25 mouse cellular contexts compared by ENCODE assay signal in genomic region chr12:73836132-73836531, GRCm38 (mm10).
DNase-seq lines count a peak whose midpoint lies in the region; ATAC-seq and TF ChIP-seq lines count a peak whose summit lies in the region.
"Had no signal": no experiment of that assay in that cellular context is flagged by ENCODE, and none has a peak within 500 bp of the region (broad histone marks: within the 10 kb centered on the region; RNA-seq: fewer than 3 reads in every experiment).

No protein-coding gene starts in this region.

- H3K4me2 ChIP-seq in heart, embryonic 12.5 days, result no peak overlapping the region
- H3K4me2 ChIP-seq in intestine, postnatal 0 days (replicated peaks; ENCODE audit: low read depth), result no peak overlapping the region
- H3K4me2 ChIP-seq: embryonic facial prominence, embryonic 12.5 days; forebrain, embryonic 13.5 days; forebrain, embryonic 15.5 days had no signal

- H3K27ac ChIP-seq in heart, embryonic 12.5 days (ENCODE audit: poor library complexity, severe bottlenecking), result no peak overlapping the region
- no peak overlapping the region for H3K27ac ChIP-seq in intestine, postnatal 0 days (ENCODE audit: low read depth, low read length)
- H3K27ac ChIP-seq in small intestine, adult 2 months (ENCODE audit: insufficient read depth, low read depth, low read length), result peak overlapping the region; percentile 66; the same call in 1 of the 2 replicates
- no peak overlapping the region for H3K27ac ChIP-seq in embryonic facial prominence, embryonic 10.5 days (replicated peaks)
- H3K27ac ChIP-seq: embryonic facial prominence, embryonic 12.5 days; forebrain, embryonic 13.5 days; forebrain, embryonic 15.5 days had no signal

- peak; percentile 25 for DNase-seq in heart, adult 11 months
- DNase-seq in kidney, postnatal 10 days, result no peak
- no peak for DNase-seq in embryonic facial prominence, embryonic 10.5 days (ENCODE audit: low spot score)
- DNase-seq: adrenal gland, adult 8-10 months; adrenal gland, postnatal 14 days; adrenal gland, postnatal 36 days; B cell, adult 2 months; cerebellum, adult 11-12 months; cerebellum, adult 8-10 months; cerebellum, adult 9-11 months; cerebellum, postnatal 14 days; cerebellum, postnatal 36 days; embryo, embryonic 11 days; forebrain, postnatal 0 days had no signal

- H3K9ac ChIP-seq in heart, embryonic 12.5 days, result no peak overlapping the region
- no peak overlapping the region for H3K9ac ChIP-seq in intestine, postnatal 0 days (ENCODE audit: low read depth, low read length)
- H3K9ac ChIP-seq: embryonic facial prominence, embryonic 12.5 days; forebrain, embryonic 13.5 days; forebrain, embryonic 15.5 days; forebrain, postnatal 0 days had no signal

- no peak overlapping the region for H3K4me3 ChIP-seq in heart, embryonic 12.5 days
- H3K4me3 ChIP-seq in intestine, postnatal 0 days (ENCODE audit: low read depth, low read length), result no peak overlapping the region
- no peak overlapping the region for H3K4me3 ChIP-seq in small intestine, adult 2 months (ENCODE audit: low read depth, low read length)
- H3K4me3 ChIP-seq in embryonic facial prominence, embryonic 10.5 days, result no peak overlapping the region
- H3K4me3 ChIP-seq: embryonic facial prominence, embryonic 12.5 days; forebrain, embryonic 13.5 days; forebrain, embryonic 15.5 days had no signal

- H3K9me3 ChIP-seq in heart, embryonic 12.5 days (replicated peaks), result no peaks in the 10 kb centered on the region
- no peaks in the 10 kb centered on the region for H3K9me3 ChIP-seq in intestine, postnatal 0 days (ENCODE audit: control insufficient read depth)
- no peaks in the 10 kb centered on the region for H3K9me3 ChIP-seq in embryonic facial prominence, embryonic 10.5 days
- H3K9me3 ChIP-seq: embryonic facial prominence, embryonic 12.5 days; forebrain, embryonic 13.5 days; forebrain, embryonic 15.5 days; G1E had no signal

- no peak for ATAC-seq in heart, embryonic 12.5 days (ENCODE audit: insufficient number of reproducible peaks, low FRiP score)
- peak; percentile 77 for ATAC-seq in intestine, postnatal 0 days
- ATAC-seq: activated CD4-positive, CD25-positive, alpha-beta regulatory T cell, adult 4 months; CD4-positive, CD25-positive, alpha-beta regulatory T cell, adult 4 months; forebrain, embryonic 13.5 days; forebrain, embryonic 15.5 days; forebrain, postnatal 0 days; Patski had no signal

- no peak for TF ChIP-seq POLR2A in small intestine, adult 2 months (IDR thresholded peaks at IDR 0.05; ENCODE audit: low read depth, low read length)

- no peaks in the 10 kb centered on the region for H3K36me3 ChIP-seq in heart, embryonic 12.5 days
- no peaks in the 10 kb centered on the region for H3K36me3 ChIP-seq in intestine, postnatal 0 days (ENCODE audit: control insufficient read depth, insufficient read depth)
- H3K36me3 ChIP-seq in small intestine, adult 2 months (ENCODE audit: control insufficient read depth, insufficient read depth, low read length), result no peaks in the 10 kb centered on the region
- H3K36me3 ChIP-seq in embryonic facial prominence, embryonic 10.5 days (replicated peaks), result no peaks in the 10 kb centered on the region
- H3K36me3 ChIP-seq: embryonic facial prominence, embryonic 12.5 days; forebrain, embryonic 15.5 days; G1E had no signal

- no peak for TF ChIP-seq CTCF in intestine, postnatal 0 days (IDR thresholded peaks at IDR 0.05; ENCODE audit: low read depth)
- TF ChIP-seq CTCF in small intestine, adult 2 months (IDR thresholded peaks at IDR 0.05; ENCODE audit: extremely low read depth, insufficient read length, insufficient replicate concordance, low read depth, low read length), result no peak

- H3K4me1 ChIP-seq in heart, embryonic 12.5 days (replicated peaks), result no peaks in the 10 kb centered on the region; the same call in 1 of the 2 replicates
- H3K4me1 ChIP-seq in intestine, postnatal 0 days (replicated peaks; ENCODE audit: control insufficient read depth, insufficient read depth, low read length), result no peaks in the 10 kb centered on the region
- H3K4me1 ChIP-seq in small intestine, adult 2 months (ENCODE audit: control insufficient read depth, insufficient read depth, insufficient read length, low read length), result peaks cover 24% of the 10 kb centered on the region; the same call in 1 of the 2 replicates
- no peaks in the 10 kb centered on the region for H3K4me1 ChIP-seq in embryonic facial prominence, embryonic 10.5 days
- H3K4me1 ChIP-seq: embryonic facial prominence, embryonic 12.5 days had no signal

- H3K27me3 ChIP-seq in heart, embryonic 12.5 days (replicated peaks), result no peaks in the 10 kb centered on the region
- no peaks in the 10 kb centered on the region; the same call in 1 of the 2 replicates for H3K27me3 ChIP-seq in intestine, postnatal 0 days (replicated peaks; ENCODE audit: control insufficient read depth, insufficient read depth, low read length)
- no peaks in the 10 kb centered on the region for H3K27me3 ChIP-seq in small intestine, adult 2 months (ENCODE audit: control insufficient read depth, insufficient read depth, low read length)
- H3K27me3 ChIP-seq in embryonic facial prominence, embryonic 10.5 days (replicated peaks; ENCODE audit: low read depth, poor library complexity, severe bottlenecking), result no peaks in the 10 kb centered on the region
- H3K27me3 ChIP-seq: CH12.LX; embryonic facial prominence, embryonic 12.5 days; forebrain, embryonic 13.5 days; forebrain, embryonic 15.5 days; Patski had no signal
